Mouse (Mus musculus): Measurements from ENCODE around the gene Irf2bpl.

DNA sequence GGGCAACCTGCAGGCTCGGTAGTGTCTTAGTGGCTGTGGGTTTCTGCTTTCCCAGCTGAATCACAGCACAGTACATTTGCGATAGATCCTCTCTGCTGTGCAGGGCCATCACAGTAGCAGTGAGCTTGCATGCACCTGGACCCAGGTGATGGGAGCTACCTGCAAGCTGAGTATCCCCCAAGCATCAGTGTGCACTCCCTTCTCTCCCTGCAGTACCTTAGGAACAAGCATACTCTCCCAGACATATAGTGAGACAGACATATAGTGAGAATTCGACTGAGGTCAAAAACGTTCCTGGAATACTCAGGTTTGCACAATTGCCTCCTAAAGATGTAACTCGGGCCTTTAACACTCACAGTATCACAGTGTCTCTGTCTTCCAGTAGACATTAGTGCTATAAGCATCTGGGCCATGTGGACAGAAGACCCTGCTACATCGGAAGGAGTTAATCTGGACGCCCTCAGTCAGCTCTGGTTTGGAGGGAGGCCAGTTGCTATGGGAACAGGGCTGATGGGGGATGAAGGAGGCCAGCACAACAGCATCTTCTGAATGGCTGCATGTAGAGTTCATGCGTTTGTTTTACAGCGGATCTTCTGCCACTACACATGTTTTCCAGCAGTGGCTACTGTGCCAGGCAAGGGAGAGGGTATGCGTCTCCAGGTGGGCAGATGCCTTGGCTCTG is 34.5 kb downstream of the Irf2bpl start:
- TF ChIP-seq POLR2A (IDR thresholded peaks at IDR 0.05; ENCODE audit: borderline replicate concordance, extremely low read depth, insufficient read depth, insufficient read length, poor library complexity, severe bottlenecking) (no peak), CTCF (IDR thresholded peaks at IDR 0.05; ENCODE audit: borderline replicate concordance, extremely low read depth, insufficient read depth, insufficient read length) (no peak)
